Mouse (Mus musculus): Measurements from ENCODE around the gene Polr3c. TPM values are rescaled to one million over a fixed set of nuclear protein-coding genes. Genes with fewer than 3 reads are reported as not detected.
"Not testable (repeated sequence)": the region's sequence is repeated elsewhere in the genome, so short reads cannot be mapped to it uniquely, and the experiment has no call there.

Gene Polr3c
- total RNA-seq, 2 experiments from 2014 or later = 24.4 to 26.4 TPM

DNA sequence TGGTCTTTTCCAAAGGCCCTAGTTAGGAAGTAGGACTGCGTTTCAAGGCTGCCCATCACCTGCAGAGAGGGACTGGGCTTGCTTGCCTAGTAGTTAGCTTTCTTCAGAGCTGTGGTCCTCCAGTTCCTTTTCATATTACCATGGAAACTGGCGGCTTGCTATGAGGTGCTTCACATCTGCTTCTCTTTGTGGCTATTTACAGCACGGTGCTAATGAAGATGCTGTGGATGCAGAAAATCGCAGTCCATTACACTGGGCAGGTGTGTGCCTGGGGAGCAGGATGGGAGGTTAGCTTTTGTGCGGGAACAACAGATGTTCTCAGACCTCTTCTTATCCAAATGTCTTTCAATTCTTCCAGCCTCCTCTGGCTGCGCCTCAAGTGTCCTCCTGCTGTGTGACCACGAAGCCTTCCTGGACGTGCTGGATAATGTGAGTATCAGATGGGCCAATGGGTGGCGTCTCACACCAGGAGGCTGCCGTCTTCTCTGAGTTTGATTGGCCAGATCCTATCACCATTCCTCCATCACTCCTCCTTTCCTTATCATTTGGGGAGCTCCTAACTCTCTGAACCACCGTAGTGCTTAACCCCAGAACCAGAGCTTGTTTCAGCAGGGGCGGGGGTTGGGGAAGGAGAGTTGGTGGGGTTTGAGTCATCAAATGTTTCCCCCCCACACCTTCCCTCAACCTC is 47.0 kb downstream of the Polr3c start:
- intact Hi-C loops (cut with DNase I) = no loop called here
- DNase-seq = no peak

DNA sequence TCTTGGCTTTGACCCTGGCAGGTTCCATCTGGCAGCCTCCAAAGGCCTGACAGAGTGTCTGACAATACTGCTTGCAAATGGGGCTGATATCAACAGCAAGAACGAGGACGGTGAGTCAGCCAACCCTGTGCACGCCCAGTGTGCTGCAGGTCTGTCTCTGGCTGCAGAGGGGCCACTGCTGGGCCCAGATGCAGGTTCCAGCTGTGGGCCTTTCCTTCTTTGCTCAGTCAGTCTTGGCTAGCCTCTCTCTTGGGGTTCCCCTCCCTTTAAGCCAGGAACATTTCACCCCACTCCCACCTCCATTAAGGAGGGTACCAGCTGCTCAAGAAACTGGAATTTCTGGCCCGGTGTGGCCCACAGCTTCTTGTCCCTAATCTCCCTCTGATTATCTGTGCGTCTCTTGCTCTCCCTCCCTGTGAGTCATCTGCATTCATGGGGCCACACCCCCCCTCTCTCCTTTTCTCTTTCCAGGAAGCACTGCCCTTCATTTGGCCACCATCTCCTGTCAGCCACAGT is 48.2 kb downstream of the Polr3c start:
- no peak for DNase-seq

DNA sequence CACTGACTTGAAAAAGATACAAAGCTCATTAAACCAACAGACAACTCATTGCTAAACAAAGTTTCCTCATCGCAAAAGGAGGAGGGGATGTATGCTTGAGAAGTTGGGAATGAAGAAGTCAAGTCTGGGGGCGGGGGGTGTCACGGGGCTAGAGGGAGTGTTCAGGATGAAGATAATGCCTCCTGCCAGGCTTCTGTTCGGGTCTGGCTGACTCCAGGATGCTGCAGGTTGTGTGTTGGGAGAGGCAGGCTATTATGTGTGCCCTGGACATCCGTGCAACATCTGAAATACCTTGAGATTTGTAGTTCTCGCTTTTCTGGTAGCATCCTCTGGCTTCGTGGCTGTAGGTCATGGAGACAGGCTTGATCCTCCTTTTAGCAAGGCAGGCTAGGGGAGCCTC is 49.0 kb downstream of the Polr3c start:
- no peak for DNase-seq
- intact Hi-C loops (cut with DNase I) = no loop called here

More for the DNA sequence above, 48.2 kb downstream of the Polr3c start:
- intact Hi-C loops (cut with DNase I) = no loop called here

GRCm38 (mm10) chr3:96675690-96676089 is 51.7 kb downstream of the Polr3c start:
- intact Hi-C loops (cut with DNase I) = no loop called here

GRCm38 (mm10) chr3:96675171-96675570 is 52.3 kb downstream of the Polr3c start:
- intact Hi-C loops (cut with DNase I) = no loop called here
- no peak for DNase-seq

More at GRCm38 (mm10) chr3:96675690-96676089, 51.7 kb downstream of the Polr3c start:
- DNase-seq = no peak

- intact Hi-C loops (cut with DNase I) = no loop called here
- no peak for DNase-seq
Measured at GRCm38 (mm10) chr3:96674442-96674841, 53.0 kb downstream of the Polr3c start.

DNA sequence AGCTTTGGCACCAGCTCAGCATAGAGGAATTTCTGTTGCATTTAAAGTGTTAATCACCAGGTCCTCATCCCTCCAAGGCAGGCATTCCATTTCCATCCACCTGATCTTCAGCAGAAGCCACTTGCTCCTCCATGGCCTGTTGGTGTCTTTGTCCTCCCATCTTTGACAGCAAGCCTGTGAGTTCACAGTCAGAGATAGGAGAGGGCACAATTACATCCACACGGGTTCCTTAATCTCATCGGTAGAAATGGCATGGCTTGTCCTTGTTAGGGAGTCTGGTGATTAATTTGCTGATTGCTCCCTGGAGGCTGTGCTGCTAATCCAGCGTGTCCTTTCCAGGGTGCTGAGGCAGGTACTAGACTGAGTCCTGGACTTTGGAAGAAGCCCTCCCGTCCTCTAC is 53.9 kb downstream of the Polr3c start:
- no peak for DNase-seq
- intact Hi-C loops (cut with DNase I) = no loop called here

DNA sequence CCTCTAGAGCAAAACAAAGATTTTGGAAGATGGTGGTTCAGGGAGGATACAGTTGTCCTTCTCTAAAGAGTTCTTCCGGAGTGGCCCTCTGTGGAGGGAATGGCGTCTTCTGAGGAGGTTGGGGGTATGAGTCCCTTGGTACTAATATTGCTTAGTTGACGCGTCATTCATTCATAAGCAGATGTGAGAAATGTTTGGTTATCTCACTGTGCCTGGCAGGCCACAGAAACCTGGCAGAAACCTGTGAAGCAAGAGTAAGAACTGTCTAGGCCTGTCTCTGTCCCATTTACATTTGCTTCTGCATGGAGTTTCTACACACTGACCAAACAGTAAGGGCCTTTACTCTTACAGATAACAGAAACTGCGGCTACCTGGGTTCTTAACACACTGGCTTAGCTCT is 55.9 kb downstream of the Polr3c start:
- intact Hi-C loops (cut with DNase I) = loop anchor here (2.0 kb wide), 1 partner anchor 23 kb away; no protein-coding TSS in a partner anchor
- no peak for DNase-seq

- peak; percentile 71 to 75 for DNase-seq
- intact Hi-C loops (cut with DNase I) = loop anchor here (2.0 to 5.0 kb wide), 2 partner anchors 25 to 37 kb away; partner anchors contain the start of gene Nudt17
Measured at GRCm38 (mm10) chr3:96669727-96670468, 57.5 kb downstream of the Polr3c start, which contains the start of gene Ankrd35. Gene Ankrd35 (plus strand): TSS chr3:96670131.

DNA sequence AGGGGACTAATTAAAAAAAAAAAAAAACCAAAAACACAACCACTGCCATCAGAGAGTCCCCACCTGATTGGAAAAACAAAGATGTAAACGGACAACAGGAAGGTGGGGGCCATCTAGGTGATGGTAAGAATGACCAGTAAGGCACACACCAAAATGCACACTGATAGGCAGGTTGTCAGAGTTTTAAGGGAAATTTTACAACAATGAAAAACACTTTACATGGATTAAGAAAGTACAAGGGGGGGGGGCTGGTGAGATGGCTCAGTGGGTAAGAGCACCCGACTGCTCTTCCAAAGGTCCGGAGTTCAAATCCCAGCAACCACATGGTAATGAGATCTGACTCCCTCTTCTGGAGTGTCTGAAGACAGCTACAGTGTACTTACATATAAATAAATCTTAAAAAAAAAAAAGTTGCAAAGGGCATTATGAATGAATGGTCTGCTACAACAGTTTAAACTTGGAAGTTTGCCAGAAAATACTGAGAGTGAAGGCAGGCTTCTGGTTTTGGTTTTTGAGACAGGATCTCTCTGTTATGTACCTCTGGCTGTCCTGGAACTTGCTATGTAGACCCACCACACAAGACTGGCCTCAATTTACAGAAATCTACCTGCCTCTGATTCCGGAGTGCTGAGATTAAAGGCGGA is 58.9 kb downstream of the Polr3c start:
- DNase-seq = no peak
- intact Hi-C loops (cut with DNase I) = loop anchor here (5.0 kb wide), 1 partner anchor 39 kb away; the partner anchor contains the start of gene Nudt17

DNA sequence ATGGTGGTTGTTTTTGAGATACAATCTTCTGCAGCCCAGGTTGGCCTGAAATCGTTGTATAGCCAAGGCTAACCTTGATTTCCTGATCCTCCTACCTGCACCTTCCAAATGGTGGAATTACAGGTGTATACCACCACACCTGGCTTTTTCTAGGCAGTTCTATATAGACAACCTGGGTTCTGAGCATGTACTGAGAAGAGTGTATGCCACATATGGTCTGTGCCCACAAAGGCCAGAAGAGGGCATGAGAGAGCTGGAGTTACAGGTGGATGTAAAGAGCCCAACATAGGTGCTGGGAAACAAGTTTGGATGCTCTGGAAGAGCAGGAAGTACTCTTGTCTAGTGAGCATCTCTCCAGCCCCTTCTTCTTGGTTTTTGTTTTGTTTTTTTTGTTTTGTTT is 60.1 kb downstream of the Polr3c start:
- no peak for DNase-seq
- intact Hi-C loops (cut with DNase I) = loop anchor here (5.0 kb wide), 1 partner anchor 40 kb away; the partner anchor contains the start of gene Nudt17

- no peak for DNase-seq
- intact Hi-C loops (cut with DNase I) = loop anchor here (5.0 kb wide), 1 partner anchor 40 kb away; the partner anchor contains the start of gene Nudt17
Measured at GRCm38 (mm10) chr3:96666916-96667315, 60.5 kb downstream of the Polr3c start.

GRCm38 (mm10) chr3:96665732-96666363 is 61.6 kb downstream of the Polr3c start:
- intact Hi-C loops (cut with DNase I) = loop anchor here (5.0 kb wide), 1 partner anchor 41 kb away; the partner anchor contains the start of gene Nudt17
- DNase-seq = not testable (repeated sequence)

DNA sequence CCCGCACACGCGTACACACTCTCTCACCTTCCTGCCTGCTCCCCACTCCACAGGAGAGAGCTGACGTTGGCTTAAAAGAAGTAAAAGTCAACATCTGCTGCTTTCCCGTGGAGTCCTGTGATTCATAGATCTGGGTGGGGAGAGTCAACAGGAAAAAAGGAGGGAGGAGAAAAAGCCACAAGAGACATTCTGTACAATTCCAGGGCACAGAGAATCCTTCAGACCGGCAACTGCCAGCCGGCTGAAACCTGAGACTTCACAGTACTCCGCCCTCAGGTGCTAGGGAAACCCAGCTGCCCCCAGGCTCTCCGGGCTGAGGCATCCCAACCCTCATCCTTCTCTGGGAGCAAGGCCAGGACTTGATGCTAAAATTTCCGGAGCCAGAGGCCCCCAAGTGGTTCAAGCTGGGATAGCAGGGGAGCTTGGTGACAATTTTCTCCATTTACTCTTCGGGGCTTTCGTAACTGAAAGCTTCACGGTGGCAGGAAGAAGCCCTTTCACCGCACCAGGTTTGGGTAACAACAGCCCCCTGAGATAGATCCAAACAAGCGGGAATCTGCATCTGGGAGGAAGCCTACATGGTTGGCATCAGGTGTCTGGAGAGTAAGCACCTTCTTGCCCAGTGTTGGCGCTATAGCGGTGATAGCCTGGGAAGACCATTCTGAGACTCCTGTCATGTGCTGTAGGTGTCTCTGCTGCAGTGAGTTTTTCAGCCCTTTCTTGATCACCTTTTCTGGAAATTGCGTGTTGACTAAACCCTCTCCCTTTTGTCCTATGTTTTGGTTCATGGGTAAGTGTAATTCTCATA is 63.8 kb downstream of the Polr3c start:
- intact Hi-C loops (cut with DNase I) = loop anchor here (1.0 kb wide), 1 partner anchor 116 kb away; no protein-coding TSS in a partner anchor
- DNase-seq = peak; percentile 85 to 89

- intact Hi-C loops (cut with DNase I) = loop anchor here (1.0 kb wide), 1 partner anchor 116 kb away; no protein-coding TSS in a partner anchor
- no peak for DNase-seq
Measured at GRCm38 (mm10) chr3:96662731-96663316, 64.6 kb downstream of the Polr3c start.

Measured in heart, postnatal 36 days (tissue).